Mouse (Mus musculus) 416B (cell line): ENCODE results near the gene Zfp575.

Source experiments
- DNase-seq: peaks from one replicate; pipeline ENCODE4 v3.0.0; 2011; ENCODE audit warnings: low read depth

Gene Zfp575

DNA sequence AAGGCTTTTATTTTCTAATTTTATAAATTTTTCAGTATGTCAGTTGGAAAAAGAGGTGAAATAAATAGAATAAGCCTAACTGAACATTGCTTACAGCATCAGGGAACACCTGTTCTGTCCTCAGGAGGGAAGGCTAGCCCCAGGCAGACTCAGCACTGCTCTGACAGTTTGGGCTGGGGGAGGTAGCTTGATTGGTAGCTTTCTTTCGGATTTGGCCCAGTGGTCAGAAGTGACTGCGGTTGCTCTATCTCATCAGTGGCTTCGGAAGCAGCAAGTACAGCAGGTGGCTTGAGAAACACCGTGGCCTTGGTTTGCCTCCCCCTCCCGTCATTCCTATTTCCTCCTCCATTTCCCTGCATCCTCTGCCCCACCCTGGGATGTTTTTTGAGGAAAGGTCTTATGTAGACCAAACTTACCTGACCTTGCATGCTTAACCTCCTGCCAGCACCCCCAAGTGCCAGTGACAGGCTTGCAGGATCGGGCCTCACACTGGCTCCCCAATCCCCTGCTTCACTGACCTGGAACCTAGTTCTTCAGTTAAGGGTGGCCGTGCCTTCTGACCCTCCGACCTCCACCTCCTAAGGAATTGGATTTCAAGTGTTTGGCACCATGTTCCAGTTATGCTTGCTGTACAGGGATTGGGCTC, 24.1 kb downstream of the Zfp575 start:
- DNase-seq = no peak

DNA sequence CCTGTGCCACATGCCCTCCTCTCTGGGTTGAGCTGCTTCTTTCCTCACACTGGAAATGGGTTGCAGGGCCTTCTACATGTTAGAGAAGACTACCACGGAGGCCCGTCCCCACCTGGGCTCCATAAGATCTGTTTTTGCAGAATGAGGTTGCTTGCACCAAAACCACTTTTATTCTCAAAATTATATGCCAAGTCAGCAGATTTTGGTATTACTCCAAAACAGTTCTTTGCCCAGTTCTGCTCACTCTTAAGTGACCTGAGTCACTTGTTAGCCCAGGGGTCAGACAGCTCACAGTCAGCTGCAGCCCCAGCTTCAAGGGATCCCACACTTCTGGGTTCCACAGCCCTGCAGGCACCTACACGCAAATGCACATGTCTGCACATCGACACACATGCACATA, 26.0 kb downstream of the Zfp575 start:
- DNase-seq = no peak

DNA sequence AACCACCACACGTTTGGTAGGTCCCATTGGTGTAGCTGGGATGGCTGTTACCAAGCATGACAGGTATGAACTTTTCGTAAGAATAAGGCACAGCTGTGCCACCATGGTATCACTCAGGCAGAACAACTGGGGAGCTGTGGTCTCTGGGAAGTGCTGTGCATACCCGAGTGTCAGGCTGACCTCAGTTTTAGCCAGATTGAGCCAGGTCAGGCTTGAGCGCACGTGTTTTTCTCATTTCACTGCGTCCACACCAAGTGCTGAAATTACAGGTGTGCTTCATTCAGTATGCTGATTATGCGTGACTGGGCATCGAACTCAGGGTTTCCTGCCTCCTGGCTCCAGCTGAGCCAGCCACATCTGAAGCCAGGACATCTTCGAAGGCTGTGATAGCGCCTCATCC, 31.7 kb downstream of the Zfp575 start:
- DNase-seq = no peak

DNA sequence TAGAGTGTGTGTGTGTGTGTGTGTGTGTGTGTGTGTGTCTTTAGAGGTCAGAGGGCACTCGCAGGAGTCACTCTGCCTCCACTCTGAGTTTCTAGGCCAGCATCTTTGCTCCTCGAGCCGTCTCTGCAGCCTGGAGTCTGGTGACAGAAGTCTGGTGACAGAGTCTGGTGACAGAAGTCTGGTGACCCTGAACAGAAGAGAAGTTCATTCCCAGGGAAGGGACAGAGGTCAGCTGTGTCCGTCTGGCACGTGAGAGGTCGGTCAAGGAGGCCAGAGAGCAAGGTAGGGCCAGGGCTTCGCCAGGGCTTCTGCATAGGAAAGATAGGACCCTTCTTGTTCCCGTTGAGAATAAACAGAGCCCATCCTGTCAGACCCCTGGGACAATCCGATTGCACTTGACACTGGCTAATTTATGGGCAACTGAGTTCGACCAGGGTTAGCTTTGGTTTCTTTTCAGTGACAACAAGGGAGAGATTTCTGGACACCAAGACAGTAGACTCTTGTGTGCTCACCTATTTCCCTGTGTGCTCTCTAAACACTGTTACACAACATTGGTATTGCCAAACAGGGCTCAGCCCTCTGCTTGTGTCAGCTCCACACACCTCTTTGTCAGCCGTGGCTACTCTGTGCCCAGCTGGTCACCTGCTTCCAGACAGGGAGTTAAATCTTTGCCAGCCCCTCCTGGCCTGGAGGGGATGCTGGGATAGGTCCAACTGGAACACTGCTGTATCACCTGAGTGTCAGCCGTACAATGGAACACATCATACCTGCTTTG, 35.3 kb downstream of the Zfp575 start:
- no peak for DNase-seq

DNA sequence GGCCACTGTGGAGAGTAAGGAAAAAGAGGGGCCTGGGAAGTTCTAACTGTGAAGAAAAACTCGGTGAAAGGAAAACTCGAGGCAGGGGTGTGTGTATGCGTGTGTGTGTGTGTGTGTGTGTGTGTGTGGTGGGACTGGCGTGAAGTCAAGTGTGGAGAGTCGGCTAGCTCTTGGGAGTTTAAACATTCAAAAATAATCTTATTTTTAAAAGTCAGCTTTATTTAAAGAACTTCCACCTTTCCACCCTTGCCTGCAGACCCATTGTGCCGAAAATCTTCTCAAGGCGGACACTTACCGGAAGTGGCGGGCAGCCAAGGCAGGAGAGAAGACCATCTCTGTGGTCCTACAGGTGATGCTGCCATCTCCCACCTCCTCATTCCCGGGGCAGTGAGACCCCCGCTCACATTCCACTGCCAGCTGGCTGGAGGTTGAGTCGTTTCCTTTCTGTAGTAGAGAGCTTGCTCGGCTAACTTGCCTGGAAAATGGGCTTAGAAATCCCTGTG, 39.9 kb downstream of the Zfp575 start:
- no peak for DNase-seq

DNA sequence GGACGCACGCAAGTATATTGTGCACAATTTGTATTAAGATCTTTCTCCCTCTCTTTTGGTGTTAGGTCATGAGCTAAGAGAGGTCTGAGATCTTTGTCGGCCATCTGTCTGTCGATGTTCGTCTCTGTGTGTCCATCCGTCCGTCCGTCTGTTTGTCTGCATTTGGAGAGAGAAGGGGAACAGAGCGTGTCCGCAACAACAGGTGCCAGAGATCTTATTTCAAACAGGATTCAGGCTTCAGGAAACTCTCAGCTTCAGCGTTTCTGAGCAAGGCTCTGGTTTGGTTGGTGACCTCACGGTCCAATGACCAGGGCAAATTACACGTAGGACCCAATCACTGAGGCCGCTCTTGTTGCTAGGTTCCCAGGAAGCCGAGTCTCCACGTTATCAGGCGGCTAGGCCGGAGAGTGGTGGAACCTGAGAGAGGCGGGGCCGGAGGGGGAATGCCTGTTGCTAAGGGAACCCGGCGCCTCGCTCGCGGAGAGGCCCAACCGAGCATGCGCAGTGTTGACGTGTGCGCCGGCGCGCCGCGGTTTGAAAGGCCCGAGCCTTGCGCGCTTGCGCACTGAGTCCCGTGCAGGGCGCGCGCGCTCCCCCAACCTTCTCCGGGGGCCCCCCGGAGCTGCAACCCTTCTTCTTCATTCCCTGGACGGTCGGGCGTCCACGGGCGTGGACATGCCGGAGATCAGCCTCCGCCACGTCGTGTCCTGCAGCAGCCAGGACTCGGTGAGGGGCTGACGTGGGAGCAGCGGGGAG, 40.6 kb downstream of the Zfp575 start:
- DNase-seq = peak; percentile 99

DNA sequence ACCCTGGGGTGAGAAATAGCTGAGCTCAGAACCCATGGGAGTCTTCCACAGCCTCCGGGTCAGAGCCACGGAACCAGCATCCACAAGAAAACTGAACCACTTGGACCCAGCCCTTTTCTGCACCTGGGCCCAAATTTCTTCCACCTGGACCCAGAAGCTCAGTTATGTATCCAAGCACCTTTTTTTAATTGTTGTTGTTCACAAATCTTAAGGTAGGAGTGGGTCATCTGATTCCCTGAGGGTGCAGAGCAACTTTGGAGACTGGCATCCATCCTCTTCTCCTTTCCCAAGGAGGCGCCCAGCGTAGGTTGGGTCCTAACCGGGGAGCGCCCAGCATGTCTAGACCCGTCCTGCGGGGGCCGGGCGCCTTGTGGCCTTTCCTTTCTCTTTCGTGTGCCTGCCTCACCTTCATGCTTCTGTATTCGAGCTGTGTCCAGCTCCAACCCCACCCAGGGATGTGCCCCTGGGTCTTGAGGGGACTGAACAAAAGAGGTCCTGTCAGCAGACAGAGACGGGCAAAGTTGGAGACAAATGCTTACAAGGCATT, 41.3 kb downstream of the Zfp575 start, which contains the start of the genes Pinlyp and Xrcc1:
Gene Pinlyp, minus strand, starts transcription at position 51 of the 547 bp plus-strand sequence.
Gene Xrcc1, plus strand, starts transcription at position 222 of the 547 bp plus-strand sequence.
- DNase-seq = no peak

DNA sequence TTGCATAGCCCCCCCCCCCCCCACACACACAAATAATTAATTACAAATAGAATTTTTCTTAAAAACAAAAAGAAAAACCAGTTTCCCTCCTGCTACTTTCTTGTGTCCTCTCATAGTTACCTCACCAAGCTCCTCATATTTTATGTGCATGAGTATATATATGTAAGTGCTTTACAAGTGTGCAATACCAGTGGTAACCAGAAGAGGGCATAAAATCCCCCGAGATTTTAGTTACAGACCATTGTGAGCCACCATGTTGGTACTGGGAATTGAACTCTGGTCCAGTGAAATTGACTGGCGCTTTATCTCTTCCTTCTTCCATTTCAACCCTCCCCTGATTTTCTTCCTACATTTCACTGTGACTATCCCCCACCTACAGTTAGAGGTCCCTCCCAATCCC, 42.9 kb downstream of the Zfp575 start:
- DNase-seq = peak; percentile 51

DNA sequence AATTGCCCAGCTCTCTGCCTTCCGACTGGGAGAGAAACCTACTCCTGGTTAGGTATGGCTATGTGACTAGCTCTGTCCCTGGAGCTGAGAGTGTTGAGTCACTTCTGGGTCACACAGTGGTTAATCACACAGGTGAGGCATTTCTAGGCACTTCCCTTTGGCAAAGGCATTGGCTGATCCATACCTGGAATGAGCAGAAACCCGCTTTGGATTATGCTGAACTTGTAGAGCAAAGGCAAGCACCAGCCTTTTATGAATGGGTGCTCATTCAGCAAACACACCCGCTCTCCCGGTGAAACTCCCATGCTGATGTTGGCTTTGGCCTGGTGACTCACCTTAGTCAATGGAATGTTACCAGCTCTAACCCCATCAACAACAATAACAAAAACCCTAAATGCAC, 47.8 kb downstream of the Zfp575 start:
- DNase-seq = no peak

DNA sequence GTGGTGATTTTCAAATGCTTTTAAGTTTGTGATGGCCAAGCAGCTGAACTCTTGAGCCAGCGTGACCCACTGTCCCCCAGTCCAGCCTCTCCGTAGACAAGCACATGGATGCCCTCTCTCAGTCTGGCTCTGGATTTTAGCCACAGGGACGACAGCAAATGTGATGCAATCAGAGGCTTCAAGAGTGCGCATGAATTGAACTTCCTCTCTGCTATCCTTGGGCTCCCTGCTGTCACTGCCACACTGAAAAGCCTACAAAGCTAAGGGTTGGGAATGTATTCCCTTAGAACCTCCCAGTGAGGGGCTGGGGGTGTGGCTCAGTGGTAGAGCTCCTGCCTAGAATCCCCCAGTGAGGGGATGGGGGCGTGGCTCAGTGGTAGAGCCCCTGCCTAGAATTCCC, 48.7 kb downstream of the Zfp575 start:
- DNase-seq = peak; percentile 28

DNA sequence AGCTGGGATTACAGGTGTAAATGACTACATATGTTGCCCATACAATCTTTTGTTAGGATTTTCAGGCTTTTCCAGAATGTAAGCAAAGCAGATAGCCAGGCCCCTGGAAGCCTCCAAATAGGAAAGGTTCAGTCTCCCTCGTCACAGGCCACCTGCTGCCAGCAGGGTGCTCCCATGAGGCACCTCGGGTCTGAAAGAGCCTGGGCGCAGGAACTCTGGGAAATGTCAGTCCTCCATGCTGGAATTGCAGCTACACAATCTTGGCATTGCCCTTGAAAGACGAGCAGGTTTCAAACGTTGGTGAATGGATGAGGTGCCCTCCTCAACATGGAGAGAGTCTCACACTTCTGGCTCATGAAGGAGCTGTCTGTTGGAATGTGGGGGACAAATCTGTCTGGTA, 49.3 kb downstream of the Zfp575 start:
- no peak for DNase-seq

DNA sequence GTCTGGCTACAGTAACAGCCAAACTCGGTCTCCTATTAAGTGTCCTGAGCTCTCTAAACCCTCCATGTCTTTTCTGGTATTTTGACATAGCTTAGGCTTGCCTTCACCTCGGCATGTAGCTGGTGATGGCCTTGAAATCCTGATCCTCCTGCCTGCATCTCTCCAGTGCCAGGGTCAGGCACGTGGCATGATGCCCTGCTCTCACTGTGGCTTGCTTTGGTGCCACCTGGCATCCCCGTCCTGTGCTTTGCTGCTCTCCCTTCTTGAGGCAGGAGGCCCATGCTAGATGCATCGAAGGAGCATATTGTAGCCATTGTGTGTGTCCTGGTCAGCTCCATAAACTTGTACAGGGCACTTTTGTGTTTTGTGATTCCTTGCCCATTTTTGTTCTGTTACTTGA, 49.9 kb downstream of the Zfp575 start:
- DNase-seq = no peak

DNA sequence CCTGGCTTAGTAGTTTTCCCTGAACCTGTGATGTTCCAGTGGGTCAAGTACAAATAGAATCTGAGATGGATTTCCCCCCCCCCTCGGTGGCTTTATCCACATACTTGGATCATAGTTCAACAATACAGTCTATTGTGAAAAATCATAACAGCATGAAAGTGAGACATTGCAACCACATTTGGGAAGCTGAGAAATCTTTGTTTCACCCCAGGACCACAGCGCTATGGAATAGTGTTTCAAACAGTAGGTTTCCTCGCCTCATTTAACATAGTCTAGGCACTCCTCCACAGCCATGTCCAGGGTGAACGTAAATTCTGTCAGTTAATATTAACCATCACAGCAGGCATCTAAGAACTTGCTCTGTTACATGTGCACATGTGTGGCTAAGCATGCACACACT, 50.4 kb downstream of the Zfp575 start:
- DNase-seq = no peak

DNA sequence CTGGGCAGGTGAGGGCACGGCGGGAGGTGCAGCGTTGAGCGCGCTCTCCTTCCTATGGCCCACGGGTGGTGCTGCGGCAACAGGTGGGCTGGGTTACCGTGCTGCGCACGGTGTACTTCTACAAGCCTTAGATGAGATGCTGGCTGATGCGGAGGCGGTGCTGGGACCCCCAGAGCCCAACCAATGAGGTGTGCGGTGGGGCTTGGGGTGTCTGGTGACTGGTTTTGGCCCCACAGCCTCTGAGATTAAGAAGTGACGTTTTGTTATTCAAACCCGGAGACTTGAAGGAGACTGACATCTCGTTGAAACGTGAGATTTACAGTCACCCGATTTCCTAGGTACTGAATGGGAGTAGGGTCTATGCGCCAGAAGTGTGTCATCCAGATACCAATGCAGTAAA, 53.1 kb downstream of the Zfp575 start:
- DNase-seq = no peak
